Mouse (Mus musculus): ENCODE measurements at regions not wholly inside any gene's neighbourhood (a gene's known extent, or its start where the extent isn't known, plus 50 kb on each side); places are given as distances from the start of the nearest gene placed in this dataset.

GRCm38 (mm10) chr8:34456543-34456942, 345.0 kb upstream of the Gm10131 start:
- Histone ChIP-seq H3K9ac (ENCODE audit: low read length) (no peak overlapping the region), H3K27ac (ENCODE audit: low read length) (no peak overlapping the region), H3K27me3 (ENCODE audit: control insufficient read depth, insufficient read depth, low read length) (no peaks in the 10 kb centered on the region), H3K4me2 (ENCODE audit: low read depth, low read length) (no peak overlapping the region), H3K36me3 (ENCODE audit: control insufficient read depth, insufficient read depth) (no peaks in the 10 kb centered on the region), H3K9me3 (replicated peaks; ENCODE audit: control insufficient read depth, low read length) (peaks cover 6% of the 10 kb centered on the region; the same call in 1 of the 2 replicates), H3K4me1 (ENCODE audit: control insufficient read depth, insufficient read depth, low read length) (no peaks in the 10 kb centered on the region), H3K4me3 (ENCODE audit: low read length) (no peak overlapping the region)
- ATAC-seq (replicated peaks; ENCODE audit: extremely low read depth, insufficient read depth, low FRiP score), result no peak
- 76% methylated on average over 3 of the region's 3 CpGs for WGBS

DNA sequence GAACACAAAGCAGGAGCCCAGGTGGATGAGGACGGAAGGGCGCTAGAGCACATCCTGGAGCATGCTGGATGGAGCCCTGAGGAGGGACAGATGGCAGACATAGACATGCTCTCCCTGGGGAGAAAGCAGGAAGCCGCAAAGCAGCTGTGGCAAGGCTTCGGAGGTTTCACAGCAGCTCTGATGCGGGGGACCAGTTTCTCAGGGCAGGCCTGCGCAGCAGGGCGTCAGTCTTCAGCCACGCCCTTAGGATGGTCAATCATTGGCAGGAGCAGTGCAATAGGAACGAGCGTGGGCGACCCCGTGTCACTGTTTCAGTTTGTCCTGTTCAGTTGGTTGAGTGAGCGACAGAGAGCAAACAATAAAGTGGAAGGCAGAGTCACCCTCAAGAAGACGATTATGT, 343.8 kb upstream of the Gm10131 start:
- no peaks in the 10 kb centered on the region for H3K27me3 ChIP-seq (ENCODE audit: control insufficient read depth, insufficient read depth, low read length)
- 77% methylated on average over 14 of the region's 14 CpGs for WGBS
- no peak overlapping the region for H3K4me3 ChIP-seq (ENCODE audit: low read length)
- no peaks in the 10 kb centered on the region for H3K4me1 ChIP-seq (ENCODE audit: control insufficient read depth, insufficient read depth, low read length)
- no peak overlapping the region for H3K4me2 ChIP-seq (ENCODE audit: low read depth, low read length)
- H3K27ac ChIP-seq (ENCODE audit: low read length), result no peak overlapping the region
- H3K9ac ChIP-seq (ENCODE audit: low read length), result no peak overlapping the region
- H3K36me3 ChIP-seq (ENCODE audit: control insufficient read depth, insufficient read depth), result no peaks in the 10 kb centered on the region
- H3K9me3 ChIP-seq (replicated peaks; ENCODE audit: control insufficient read depth, low read length), result peaks cover 3% of the 10 kb centered on the region; the same call in 1 of the 2 replicates
- no peak for ATAC-seq (replicated peaks; ENCODE audit: extremely low read depth, insufficient read depth, low FRiP score)

- H3K4me3 ChIP-seq (ENCODE audit: low read length), result no peak overlapping the region
- no peak for ATAC-seq (replicated peaks; ENCODE audit: extremely low read depth, insufficient read depth, low FRiP score)
- H3K27ac ChIP-seq (ENCODE audit: low read length), result no peak overlapping the region
- H3K9ac ChIP-seq (ENCODE audit: low read length), result no peak overlapping the region
- H3K4me2 ChIP-seq (ENCODE audit: low read depth, low read length), result no peak overlapping the region
- H3K4me1 ChIP-seq (ENCODE audit: control insufficient read depth, insufficient read depth, low read length), result peaks cover 13% of the 10 kb centered on the region
- no peaks in the 10 kb centered on the region for H3K27me3 ChIP-seq (ENCODE audit: control insufficient read depth, insufficient read depth, low read length)
- WGBS, result 94% methylated on average over 6 of the region's 6 CpGs
- H3K36me3 ChIP-seq (ENCODE audit: control insufficient read depth, insufficient read depth), result no peaks in the 10 kb centered on the region
- H3K9me3 ChIP-seq (replicated peaks; ENCODE audit: control insufficient read depth, low read length), result peaks cover 3% of the 10 kb centered on the region; the same call in 1 of the 2 replicates
Observed at GRCm38 (mm10) chr8:34452811-34453210, 341.3 kb upstream of the Gm10131 start.

- no peak overlapping the region for H3K4me3 ChIP-seq (ENCODE audit: low read length)
- no peaks in the 10 kb centered on the region for H3K27me3 ChIP-seq (ENCODE audit: control insufficient read depth, insufficient read depth, low read length)
- no peaks in the 10 kb centered on the region for H3K36me3 ChIP-seq (ENCODE audit: control insufficient read depth, insufficient read depth)
- no peak for ATAC-seq (replicated peaks; ENCODE audit: extremely low read depth, insufficient read depth, low FRiP score)
- no peak overlapping the region for H3K27ac ChIP-seq (ENCODE audit: low read length)
- H3K4me1 ChIP-seq (ENCODE audit: control insufficient read depth, insufficient read depth, low read length), result peaks cover 13% of the 10 kb centered on the region
- H3K9me3 ChIP-seq (replicated peaks; ENCODE audit: control insufficient read depth, low read length), result peaks cover 3% of the 10 kb centered on the region; the same call in 1 of the 2 replicates
- 52% methylated on average over 6 of the region's 6 CpGs for WGBS
- H3K4me2 ChIP-seq (ENCODE audit: low read depth, low read length), result no peak overlapping the region
- no peak overlapping the region for H3K9ac ChIP-seq (ENCODE audit: low read length)
Observed at GRCm38 (mm10) chr8:34451211-34452000, 339.9 kb upstream of the Gm10131 start.

DNA sequence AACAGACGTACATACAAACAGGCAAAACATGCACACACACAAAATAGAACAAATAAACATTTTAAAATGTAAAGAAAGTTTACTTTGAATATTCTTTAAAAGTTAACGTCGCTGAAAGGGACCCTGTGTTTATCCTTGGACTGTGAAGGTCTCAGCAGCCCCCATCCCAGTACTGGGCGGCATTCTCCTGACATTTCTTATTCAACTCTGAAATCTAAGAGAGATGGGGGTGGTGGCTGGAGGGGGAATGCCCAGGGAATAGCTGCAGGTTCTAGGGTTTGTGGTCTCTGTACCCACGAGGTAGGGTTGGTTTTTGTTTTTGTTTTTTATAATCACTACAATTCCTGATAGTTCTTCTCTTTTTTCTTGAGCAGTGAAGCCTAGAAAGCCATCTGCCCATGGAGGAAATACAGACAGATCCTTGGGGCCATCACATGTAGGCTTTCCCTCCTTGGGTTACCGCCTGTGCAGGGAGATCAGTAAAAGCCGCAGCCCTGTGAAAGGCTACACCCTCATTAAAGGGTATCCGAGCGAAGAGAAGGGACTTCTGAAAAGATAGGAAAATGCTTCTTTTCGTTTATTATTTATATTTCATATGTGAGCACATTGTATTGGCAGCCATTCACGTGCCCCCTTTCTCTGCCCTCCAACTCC, 338.0 kb upstream of the Gm10131 start:
- no peak overlapping the region for H3K27ac ChIP-seq (ENCODE audit: low read length)
- H3K9ac ChIP-seq (ENCODE audit: low read length), result no peak overlapping the region
- WGBS, result 88% methylated on average over 11 of the region's 11 CpGs
- peaks cover 3% of the 10 kb centered on the region; the same call in 1 of the 2 replicates for H3K9me3 ChIP-seq (replicated peaks; ENCODE audit: control insufficient read depth, low read length)
- no peaks in the 10 kb centered on the region for H3K27me3 ChIP-seq (ENCODE audit: control insufficient read depth, insufficient read depth, low read length)
- H3K36me3 ChIP-seq (ENCODE audit: control insufficient read depth, insufficient read depth), result no peaks in the 10 kb centered on the region
- no peak overlapping the region for H3K4me2 ChIP-seq (ENCODE audit: low read depth, low read length)
- H3K4me3 ChIP-seq (ENCODE audit: low read length), result no peak overlapping the region
- ATAC-seq (replicated peaks; ENCODE audit: extremely low read depth, insufficient read depth, low FRiP score), result no peak
- H3K4me1 ChIP-seq (ENCODE audit: control insufficient read depth, insufficient read depth, low read length), result peaks cover 13% of the 10 kb centered on the region

GRCm38 (mm10) chr8:34447880-34448830, 336.6 kb upstream of the Gm10131 start:
- H3K4me2 ChIP-seq (ENCODE audit: low read depth, low read length), result peak overlapping the region; percentile 50
- no peaks in the 10 kb centered on the region for H3K36me3 ChIP-seq (ENCODE audit: control insufficient read depth, insufficient read depth)
- peaks cover 13% of the 10 kb centered on the region for H3K4me1 ChIP-seq (ENCODE audit: control insufficient read depth, insufficient read depth, low read length)
- H3K9ac ChIP-seq (ENCODE audit: low read length), result peak overlapping the region; percentile 12
- peak overlapping the region; percentile 83 for H3K27ac ChIP-seq (ENCODE audit: low read length)
- WGBS, result 14% methylated on average over 18 of the region's 18 CpGs
- peak; percentile 86 for ATAC-seq (replicated peaks; ENCODE audit: extremely low read depth, insufficient read depth, low FRiP score)
- no peaks in the 10 kb centered on the region for H3K27me3 ChIP-seq (ENCODE audit: control insufficient read depth, insufficient read depth, low read length)
- peak overlapping the region; percentile 5 for H3K4me3 ChIP-seq (ENCODE audit: low read length)
- peaks cover 3% of the 10 kb centered on the region; the same call in 1 of the 2 replicates for H3K9me3 ChIP-seq (replicated peaks; ENCODE audit: control insufficient read depth, low read length)

GRCm38 (mm10) chr8:34442688-34443087, 331.2 kb upstream of the Gm10131 start:
- H3K27me3 ChIP-seq (ENCODE audit: control insufficient read depth, insufficient read depth, low read length), result no peaks in the 10 kb centered on the region
- WGBS, result 75% methylated on average over 3 of the region's 3 CpGs
- H3K9ac ChIP-seq (ENCODE audit: low read length), result no peak overlapping the region
- no peak for ATAC-seq (replicated peaks; ENCODE audit: extremely low read depth, insufficient read depth, low FRiP score)
- no peaks in the 10 kb centered on the region for H3K4me1 ChIP-seq (ENCODE audit: control insufficient read depth, insufficient read depth, low read length)
- H3K4me2 ChIP-seq (ENCODE audit: low read depth, low read length), result no peak overlapping the region
- no peak overlapping the region for H3K27ac ChIP-seq (ENCODE audit: low read length)
- H3K36me3 ChIP-seq (ENCODE audit: control insufficient read depth, insufficient read depth), result no peaks in the 10 kb centered on the region
- no peaks in the 10 kb centered on the region for H3K9me3 ChIP-seq (replicated peaks; ENCODE audit: control insufficient read depth, low read length)
- no peak overlapping the region for H3K4me3 ChIP-seq (ENCODE audit: low read length)

DNA sequence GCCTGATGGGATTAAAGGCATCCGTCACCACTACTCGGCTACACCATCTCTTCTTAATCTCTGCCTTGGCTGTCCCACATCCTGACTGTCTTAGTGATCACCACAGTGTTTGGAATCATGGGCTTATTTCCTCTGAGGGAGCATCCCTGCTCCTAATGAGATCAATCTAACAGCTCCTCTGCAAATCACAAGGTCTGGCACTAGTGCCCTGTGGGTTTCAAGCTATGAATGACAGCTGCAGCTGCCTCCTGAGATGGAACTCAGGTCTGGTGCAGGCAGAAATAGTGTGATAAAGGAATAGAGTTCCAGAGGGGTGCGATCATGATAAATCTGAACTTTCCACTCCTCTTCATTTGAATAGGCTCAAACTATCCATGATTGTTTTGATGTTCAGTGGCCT, 330.2 kb upstream of the Gm10131 start:
- Histone ChIP-seq H3K4me3 (ENCODE audit: low read length) (no peak overlapping the region), H3K36me3 (ENCODE audit: control insufficient read depth, insufficient read depth) (no peaks in the 10 kb centered on the region), H3K27me3 (ENCODE audit: control insufficient read depth, insufficient read depth, low read length) (no peaks in the 10 kb centered on the region), H3K9me3 (replicated peaks; ENCODE audit: control insufficient read depth, low read length) (no peaks in the 10 kb centered on the region), H3K9ac (ENCODE audit: low read length) (no peak overlapping the region), H3K4me2 (ENCODE audit: low read depth, low read length) (no peak overlapping the region), H3K27ac (ENCODE audit: low read length) (no peak overlapping the region), H3K4me1 (ENCODE audit: control insufficient read depth, insufficient read depth, low read length) (no peaks in the 10 kb centered on the region)
- 77% methylated on average over 3 of the region's 3 CpGs for WGBS
- no peak for ATAC-seq (replicated peaks; ENCODE audit: extremely low read depth, insufficient read depth, low FRiP score)
